Mouse (Mus musculus): Measurements from ENCODE around the gene Ccdc175.

Ccdc175 gene

DNA sequence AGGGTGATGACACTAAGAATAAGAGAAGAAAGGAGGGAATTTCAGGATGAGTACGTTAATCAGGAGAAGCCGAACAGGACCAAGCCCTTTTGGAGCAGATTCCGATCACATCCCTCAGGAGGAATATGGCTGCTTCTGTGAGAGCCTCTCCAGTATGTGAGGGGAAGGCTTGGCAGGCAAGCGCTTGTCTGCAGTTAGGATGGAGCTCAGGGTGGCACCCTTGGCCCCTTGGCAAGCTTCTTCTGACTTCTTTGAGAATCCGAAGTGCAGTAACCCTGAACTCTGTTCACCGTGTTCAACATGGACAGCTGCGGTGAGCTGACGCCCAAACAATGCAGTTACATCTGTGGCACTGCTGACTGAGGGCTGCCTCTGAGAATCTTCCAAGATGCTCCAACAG lies 87.9 kb downstream of the Ccdc175 start:
- DNase-seq = no peak

DNA sequence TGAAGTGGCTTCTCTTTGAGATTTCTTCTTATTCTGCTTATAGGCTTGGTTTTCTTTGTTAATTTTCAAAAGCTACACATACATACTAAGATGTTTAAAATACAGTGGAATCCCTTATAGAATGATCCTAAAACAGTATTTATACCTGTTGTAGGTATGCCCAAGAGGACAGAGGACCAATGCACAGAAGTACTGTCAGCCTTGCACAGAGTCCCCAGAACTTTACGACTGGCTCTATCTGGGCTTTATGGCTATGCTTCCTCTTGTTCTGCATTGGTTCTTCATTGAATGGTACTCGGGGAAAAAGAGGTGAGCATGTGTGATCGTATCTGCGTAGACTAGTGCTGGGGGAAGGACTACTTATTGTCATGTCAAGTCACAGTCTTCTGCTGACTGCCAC lies 95.0 kb downstream of the Ccdc175 start:
- DNase-seq = no peak

DNA sequence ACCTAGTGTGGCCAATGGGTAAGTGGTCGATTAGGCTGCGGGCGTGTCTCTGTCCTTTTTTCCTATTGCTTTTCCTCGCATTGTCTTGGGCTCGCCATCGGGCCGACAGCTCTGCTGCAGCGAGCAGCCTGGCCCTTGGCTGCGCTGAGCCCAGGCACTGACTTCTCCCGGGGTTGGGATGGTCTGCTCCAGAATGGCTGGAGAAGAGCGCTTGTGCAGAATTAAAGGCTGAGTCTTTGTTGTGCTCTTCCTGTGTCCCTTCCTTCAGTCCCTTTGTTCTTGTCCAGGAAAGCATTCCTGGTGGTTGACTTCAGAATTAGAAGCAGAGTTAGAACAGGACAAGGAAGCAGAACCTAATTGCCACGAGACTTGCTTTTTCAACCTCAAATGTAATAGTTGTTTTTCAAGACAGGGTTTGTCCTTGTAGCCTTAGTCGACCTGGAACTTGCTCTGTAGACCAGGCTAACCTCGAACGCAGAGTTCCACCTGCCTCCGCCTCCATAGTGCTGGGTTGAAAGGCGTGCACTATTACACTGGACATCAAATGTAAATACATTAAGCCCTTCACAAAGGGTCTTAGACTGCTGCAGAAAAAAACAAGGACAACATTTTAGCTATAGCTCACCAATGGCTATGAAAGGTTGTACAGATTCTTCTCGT lies 98.5 kb downstream of the Ccdc175 start:
- DNase-seq = peak in 1 of 2 experiments; percentile 39

DNA sequence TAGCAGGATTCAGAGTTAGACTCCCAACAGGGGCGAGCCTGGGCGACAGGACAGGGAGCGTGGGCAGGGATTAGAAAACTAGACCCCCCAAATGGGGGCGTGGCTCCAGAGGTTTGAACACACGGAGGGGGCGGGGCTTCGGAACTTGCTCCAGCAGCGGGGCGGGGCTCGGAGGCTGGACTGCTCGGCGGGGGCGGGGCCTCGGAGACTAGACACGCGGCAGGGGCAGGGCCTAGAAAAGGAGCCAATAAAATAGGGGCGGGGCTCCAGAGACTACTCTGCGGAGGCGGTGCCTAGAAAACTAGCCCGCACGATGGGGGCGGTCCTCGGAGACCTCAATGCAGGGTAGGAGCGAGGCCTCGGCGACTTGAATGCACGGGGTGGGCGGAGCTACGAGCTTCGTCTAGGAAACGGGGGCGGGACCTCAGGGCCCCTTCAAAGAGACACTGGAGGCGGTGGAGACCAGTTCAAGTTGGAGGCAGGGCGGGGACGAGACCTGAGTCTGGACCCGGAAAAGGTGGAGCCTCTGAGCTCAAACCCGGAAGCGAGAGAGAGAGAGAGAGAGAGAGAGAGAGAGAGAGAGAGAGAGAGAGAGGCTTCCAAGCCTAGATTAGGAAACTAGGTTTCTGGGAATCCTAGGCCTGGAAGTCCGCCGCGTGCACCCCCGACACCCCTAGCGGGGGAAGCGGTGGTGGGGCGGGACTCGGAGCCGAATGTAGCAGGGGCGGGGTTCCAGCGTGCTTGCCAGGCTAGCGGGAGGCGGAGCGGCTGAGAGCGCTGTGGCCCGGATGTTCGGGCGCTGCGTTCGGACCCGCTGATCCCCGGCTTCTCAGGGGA lies 99.3 kb downstream of the Ccdc175 start, which contains the start of the genes L3hypdh and Jkamp:
Gene L3hypdh (minus strand): TSS at position 111 of the 837 bp plus-strand sequence.
Gene Jkamp (plus strand): TSS at position 261 of the 837 bp plus-strand sequence.
- DNase-seq = peak; percentile 98 to 99

DNA sequence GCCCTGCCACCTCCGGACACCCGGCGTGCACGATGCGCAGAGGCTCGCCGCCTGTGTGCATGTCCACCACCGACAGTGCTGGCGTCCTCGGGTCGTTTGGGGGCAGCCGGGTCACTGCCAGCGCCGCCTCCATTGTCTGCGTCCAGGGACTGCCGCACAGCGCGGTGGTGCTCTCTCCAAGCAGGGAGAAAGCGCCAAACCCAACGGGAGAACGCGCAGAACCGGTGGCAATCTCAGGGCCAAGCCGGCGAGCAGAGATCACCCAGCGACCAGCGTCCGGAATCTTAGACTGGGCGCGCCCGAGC lies 99.9 kb downstream of the Ccdc175 start:
- no peak for DNase-seq

DNA sequence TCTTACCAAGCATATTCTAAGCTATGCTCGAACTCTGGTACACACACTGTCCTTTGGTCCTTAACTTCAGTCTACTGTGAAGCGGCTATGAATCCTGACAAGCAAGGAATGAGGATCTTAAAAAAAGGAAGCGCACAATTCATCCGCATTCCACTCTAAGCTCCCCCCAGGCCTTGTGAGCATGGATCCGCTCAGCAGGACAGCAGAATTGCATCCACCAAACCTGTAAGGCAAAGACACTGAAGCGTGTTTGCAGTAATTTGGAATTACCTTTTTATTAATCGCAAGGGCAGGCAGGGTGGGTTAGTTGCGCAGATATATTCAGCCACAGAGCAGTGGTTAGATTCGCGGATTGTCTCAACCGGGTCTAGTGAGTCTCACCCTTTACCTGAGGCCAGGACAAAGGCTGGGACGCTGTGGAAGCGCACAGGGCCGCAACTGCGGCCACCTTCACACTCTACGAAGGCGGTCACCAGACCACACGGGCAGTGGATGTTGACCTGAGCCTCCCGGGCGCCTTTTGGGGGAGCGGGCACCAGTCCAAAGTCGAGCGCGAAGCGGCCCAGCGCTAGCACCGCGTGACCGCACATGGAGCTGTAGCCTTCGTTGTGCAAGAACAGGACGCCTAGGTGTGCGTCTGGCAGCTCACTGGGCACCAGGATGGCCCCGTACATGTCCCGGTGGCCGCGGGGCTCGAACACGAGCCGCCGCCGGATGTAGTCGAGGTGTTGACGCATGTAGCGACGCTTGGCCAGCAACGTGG lies 100.4 kb downstream of the Ccdc175 start:
- no peak for DNase-seq

DNA sequence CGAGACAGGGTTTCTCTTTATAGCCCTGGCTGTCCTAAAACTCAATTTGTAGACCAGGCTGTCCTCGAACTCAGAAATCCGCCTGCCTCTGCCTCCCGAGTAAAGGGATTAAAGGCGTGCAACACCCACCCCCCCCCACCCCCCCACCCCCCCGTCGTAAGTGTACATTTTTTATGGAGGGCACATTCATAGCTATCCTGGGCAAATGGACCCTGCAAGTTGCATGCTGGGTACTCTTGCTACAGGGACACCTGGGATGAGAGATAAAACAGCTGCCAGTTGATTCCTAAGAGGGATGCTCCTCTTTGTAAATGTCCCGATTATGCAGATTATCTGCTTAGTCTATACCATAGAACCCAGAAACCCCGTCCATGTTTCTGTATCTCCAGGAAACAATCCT lies 101.6 kb downstream of the Ccdc175 start:
- no peak for DNase-seq

DNA sequence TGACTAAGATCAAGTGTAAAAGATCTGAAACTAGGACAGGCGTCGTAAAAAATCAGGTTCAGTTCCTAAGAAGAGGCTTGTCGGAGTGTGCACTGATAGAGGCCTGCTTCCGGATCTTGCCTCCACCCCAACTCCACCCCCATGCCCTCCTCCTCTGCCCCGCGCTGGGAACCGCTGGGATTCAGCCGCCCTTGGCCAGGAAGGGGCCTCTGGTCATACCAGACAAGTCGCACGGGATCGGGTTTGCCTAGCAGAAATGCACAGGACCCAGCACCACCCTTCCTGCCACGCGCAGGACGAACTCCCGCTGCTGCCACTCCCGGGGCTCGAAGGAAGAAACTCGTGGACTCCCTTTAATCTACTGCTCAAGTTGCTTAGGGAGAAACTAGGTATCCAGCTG lies 102.5 kb downstream of the Ccdc175 start:
- DNase-seq = no peak

DNA sequence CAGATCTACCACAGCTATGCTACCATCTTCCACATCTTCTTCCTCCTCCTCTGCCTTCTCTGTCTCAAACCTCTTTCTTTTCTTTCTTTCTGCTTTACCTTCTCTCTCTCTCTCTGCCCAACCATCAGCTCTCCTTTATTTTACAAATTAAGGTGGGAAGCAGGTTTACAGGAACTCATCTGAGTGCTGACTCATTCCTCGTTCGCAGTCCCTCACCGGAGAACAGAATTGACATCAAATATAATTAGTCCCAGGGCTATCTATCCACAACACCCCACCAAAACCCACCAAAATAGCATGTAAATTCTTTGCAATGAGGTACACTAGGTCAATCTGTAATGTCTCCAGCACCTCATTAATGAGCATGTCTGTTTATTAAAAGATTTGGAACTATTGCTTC lies 102.9 kb downstream of the Ccdc175 start:
- DNase-seq = no peak

DNA sequence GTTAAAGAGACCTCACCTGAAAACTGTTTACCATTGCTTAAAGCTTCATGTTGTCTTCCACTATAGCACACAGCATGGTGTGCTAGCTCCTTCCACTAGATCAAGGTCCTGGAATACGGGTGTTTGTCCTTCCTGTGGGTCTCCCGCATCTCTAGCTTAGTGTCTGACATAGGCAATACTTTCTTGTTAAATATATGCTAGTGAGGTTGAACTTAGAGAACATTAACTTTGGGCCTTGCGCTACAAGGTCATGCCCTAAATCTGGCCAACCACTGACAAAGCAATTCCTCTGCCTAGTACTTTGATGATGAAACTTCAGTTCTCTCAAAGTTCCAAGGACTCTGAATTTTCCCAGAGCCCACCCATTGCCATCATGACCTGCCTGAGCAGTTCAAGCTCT lies 106.6 kb downstream of the Ccdc175 start:
- DNase-seq = no peak

DNA sequence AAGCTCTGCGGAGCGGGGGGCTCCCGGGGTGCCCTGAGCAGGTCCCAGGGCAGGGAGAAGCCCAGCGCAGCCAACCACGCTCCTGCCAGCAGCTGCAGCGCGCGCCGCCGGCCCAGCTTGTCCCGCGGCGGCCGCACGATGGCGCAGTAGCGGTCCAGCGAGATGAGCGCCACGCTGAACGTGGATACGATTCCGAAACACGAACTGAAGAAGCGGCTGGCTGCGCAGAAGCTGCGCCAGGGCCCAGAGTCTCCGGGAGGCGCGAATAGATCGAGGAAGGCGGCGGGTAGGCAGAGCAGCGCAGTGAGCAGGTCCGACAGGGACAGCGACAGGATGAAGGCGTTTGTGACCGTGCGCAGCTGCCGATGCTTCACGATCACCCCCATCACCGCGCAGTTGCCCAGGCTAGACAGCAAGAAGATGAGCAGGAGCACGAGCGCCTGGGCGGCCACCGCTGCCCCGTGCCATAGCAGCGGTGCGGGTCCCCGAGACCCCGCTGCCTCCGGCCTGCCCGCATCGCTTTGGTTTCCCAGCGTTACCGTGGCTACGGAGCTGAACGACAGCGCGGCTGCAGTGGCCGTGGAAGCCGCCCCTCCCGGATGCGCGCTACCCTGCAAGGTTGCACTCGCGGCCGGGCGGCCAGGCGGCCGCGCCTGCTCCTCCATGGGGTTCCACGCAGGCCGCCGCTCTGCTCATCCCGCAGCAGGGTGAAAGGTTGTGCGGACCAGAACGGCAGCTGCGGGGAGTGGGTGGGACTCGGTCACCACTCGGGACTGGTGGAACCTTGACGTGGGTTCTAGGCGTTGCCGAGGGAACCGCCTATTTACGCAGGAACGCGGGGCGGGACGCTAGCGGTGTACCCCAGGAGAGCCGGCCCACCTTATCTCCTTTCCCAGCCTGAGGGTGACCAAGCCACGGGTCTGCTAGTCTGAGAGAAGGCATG lies 114.2 kb downstream of the Ccdc175 start, which contains the start of gene Gpr135:
Gene Gpr135 (minus strand): TSS at position 799 of the 943 bp plus-strand sequence.
- peak; percentile 91 to 93 for DNase-seq

DNA sequence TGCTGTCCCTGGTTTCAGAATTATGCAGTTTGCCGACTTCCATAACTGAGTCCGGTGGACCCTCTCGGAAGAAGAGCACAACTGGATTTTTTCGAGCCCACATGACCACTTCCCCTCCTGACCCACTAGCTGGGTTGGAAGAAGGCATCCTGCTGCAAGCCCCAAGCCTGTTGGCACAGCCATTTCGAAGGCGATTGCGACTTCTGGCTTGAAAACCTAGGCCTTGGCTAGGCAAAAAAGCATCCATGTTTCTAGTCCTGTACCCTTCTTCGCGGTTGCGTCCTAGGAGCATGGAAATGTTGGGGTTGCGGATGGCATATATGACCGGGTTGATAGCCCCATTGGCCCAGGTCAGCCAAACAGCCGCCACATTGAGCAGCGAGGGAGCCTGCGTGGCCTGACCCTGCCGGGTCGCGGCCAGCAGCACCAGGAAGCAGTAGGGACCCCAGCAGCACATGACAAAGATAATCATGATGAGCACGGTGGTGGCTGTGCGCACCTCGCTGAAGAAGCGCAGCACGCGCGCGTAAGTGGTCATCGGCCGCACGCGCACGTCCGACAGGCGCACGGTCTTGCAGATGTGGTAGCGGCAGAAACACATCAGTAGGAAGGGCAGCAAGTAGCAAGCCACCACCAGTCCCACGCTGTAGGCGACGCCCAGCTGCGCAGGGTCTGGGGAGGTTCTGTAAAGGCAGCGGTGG lies 115.1 kb downstream of the Ccdc175 start:
- no peak for DNase-seq

DNA sequence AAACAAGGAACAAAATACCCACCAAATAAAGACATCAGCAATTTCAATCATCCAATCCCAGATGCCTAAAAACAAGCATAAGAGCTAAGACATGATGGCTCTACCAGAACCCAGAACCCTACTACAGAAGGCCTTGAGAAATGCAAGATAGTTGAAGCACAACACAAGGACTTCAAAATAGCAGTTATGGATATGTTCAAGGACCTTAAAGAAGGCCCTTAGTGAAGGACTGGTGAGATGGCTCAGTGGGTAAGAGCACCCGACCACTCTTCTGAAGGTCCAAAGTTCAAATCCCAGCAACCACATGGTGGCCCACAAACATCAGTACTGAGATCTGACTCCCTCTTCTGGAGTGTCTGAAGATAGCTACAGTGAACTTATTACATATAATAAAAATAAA lies 127.0 kb downstream of the Ccdc175 start:
- DNase-seq = no peak

DNA sequence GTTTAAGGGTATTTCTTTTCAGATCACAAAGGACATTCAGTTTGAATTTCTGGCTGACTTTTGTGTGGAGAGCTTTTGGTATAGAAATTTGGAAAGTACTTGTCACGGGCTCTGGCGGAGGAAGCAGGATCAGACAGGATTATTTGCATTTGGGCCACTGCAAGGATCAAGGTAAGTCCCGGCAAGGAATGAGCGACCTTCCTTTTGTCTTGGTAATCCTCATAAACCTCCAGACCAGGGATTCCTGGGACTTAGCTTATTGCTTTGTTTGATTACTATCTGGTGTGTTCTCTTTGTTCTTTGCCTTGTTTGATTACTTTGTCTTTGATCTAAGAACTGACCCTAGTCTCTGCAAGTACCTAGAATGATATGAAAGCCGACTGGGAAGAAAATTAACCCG lies 131.0 kb downstream of the Ccdc175 start:
- DNase-seq = no peak

DNA sequence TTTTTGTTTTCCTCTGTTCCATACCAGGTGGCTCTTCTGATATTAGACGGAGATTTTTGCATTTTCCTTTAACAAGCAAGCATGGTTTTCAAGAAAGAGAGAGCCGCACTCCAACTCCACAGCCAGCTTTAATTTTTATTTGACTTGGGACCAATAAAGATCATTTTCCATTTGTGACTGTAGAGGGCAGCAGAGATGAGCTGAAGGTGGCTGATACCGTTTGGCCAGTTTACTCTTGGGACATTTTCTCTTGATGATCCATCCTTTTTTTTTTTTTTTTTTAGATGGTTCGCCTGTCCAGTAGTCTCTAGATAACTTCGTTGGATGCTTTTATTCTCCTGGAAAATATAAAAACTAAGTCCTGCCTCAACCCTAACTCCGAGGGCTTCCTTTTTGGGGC lies 131.5 kb downstream of the Ccdc175 start:
- peak; percentile 39 to 54 for DNase-seq

DNA sequence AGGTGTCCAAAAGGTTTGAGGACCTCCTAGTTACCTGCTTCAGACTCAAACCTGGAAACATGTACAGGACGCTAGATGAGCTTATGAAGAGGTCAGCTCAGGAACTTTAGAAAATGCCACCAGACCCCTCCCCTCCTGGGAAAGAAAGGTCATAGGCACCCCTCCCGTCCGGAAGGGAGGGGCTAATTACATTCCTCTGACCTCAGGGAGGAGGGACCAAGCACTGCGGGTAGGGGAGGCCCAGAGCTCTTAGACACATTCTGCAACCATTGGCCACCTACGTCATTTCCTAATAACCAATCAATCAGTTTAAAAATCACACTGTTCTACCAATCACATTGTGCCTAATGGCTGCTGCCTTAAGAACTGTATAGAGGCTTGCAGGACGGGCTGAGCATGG lies 132.3 kb downstream of the Ccdc175 start:
- no peak for DNase-seq

Data from cerebellum, postnatal 14 days (tissue).